30 mouse cellular contexts compared by ENCODE assay signal in genomic region chr6:136383218-136383617, GRCm38 (mm10). TPM values are rescaled to one million over a fixed set of nuclear protein-coding genes. Genes with fewer than 3 reads are reported as not detected.
"Had no signal": no experiment of that assay in that cellular context is flagged by ENCODE, and none has a peak within 500 bp of the region (broad histone marks: within the 10 kb centered on the region; RNA-seq: fewer than 3 reads in every experiment).

No protein-coding gene starts in this region.

- H3K27me3 ChIP-seq: limb, embryonic 12.5 days; limb, embryonic 15.5 days; megakaryocyte, embryonic 14.5 days; midbrain, embryonic 13.5 days; neural tube, embryonic 13.5 days; stomach, embryonic 15.5 days had no signal

- H3K9ac ChIP-seq: limb, embryonic 12.5 days; limb, embryonic 15.5 days; liver, embryonic 14.5 days; liver, postnatal 0 days; midbrain, embryonic 13.5 days; neural tube, embryonic 13.5 days; stomach, embryonic 15.5 days had no signal

- H3K9me3 ChIP-seq: limb, embryonic 12.5 days; limb, embryonic 15.5 days; midbrain, embryonic 13.5 days; neural tube, embryonic 13.5 days; stomach, embryonic 15.5 days had no signal

- H3K36me3 ChIP-seq: limb, embryonic 12.5 days; limb, embryonic 15.5 days; midbrain, embryonic 10.5 days; midbrain, embryonic 13.5 days; neural tube, embryonic 13.5 days; stomach, embryonic 15.5 days had no signal

- DNase-seq: kidney, adult 18-20 months; kidney, adult 9 months; kidney, postnatal 14 days; kidney, postnatal 4 days; left cerebral cortex, postnatal 4 days; liver, postnatal 0 days; retina, postnatal 1 day; right cerebral cortex, postnatal 25 days; spleen, adult 18-20 months; thymus, postnatal 25 days had no signal

- H3K4me2 ChIP-seq: limb, embryonic 12.5 days; limb, embryonic 15.5 days; liver, embryonic 11.5 days; midbrain, embryonic 13.5 days; neural tube, embryonic 13.5 days; stomach, embryonic 15.5 days had no signal

- H3K4me3 ChIP-seq: limb, embryonic 12.5 days; limb, embryonic 15.5 days; megakaryocyte, embryonic 14.5 days; midbrain, embryonic 10.5 days; midbrain, embryonic 13.5 days; myocyte; neural tube, embryonic 13.5 days; stomach, embryonic 15.5 days had no signal

- ATAC-seq: intestine, embryonic 16.5 days; liver, postnatal 0 days; midbrain, embryonic 13.5 days; midbrain, embryonic 16.5 days had no signal

- H3K27ac ChIP-seq: limb, embryonic 12.5 days; limb, embryonic 15.5 days; liver, embryonic 14.5 days; midbrain, embryonic 10.5 days; midbrain, embryonic 13.5 days; neural tube, embryonic 13.5 days; stomach, embryonic 15.5 days had no signal

- H3K4me1 ChIP-seq: limb, embryonic 12.5 days; limb, embryonic 15.5 days; megakaryocyte, embryonic 14.5 days; midbrain, embryonic 10.5 days; midbrain, embryonic 13.5 days; neural tube, embryonic 13.5 days; stomach, embryonic 15.5 days had no signal

RNA-seq across cellular contexts. Expression of gene E330021D16Rik, which starts 32.2 kb away (rescaled TPM):
- total RNA-seq: layer of hippocampus, adult 18-20 months; layer of hippocampus, postnatal 14 days; left cerebral cortex, adult 8-10 months; left cerebral cortex, postnatal 14 days; left cerebral cortex, postnatal 4 days; monocyte, adult 5-6 weeks; neutrophil, adult 5-6 weeks had no signal
- polyA plus RNA-seq: intestine, embryonic 16.5 days; limb, embryonic 12.5 days; limb, embryonic 15.5 days; liver, embryonic 11.5 days; midbrain, embryonic 10.5 days; midbrain, embryonic 13.5 days; midbrain, embryonic 16.5 days; myocyte; neural tube, embryonic 13.5 days; stomach, embryonic 15.5 days had no signal

RNA-seq across cellular contexts. Expression of gene Gm8994, which starts 55.9 kb away (rescaled TPM):
- total RNA-seq: layer of hippocampus, adult 18-20 months; layer of hippocampus, postnatal 14 days; left cerebral cortex, adult 8-10 months; left cerebral cortex, postnatal 14 days; left cerebral cortex, postnatal 4 days; monocyte, adult 5-6 weeks; neutrophil, adult 5-6 weeks had no signal
- polyA plus RNA-seq: intestine, embryonic 16.5 days; kidney, embryonic 16.5 days; limb, embryonic 12.5 days; limb, embryonic 15.5 days; liver, embryonic 11.5 days; liver, postnatal 0 days; midbrain, embryonic 10.5 days; midbrain, embryonic 13.5 days; midbrain, embryonic 16.5 days; myocyte; neural tube, embryonic 13.5 days; thymus, postnatal 0 days had no signal
